Mouse (Mus musculus) macrophage (primary cell): Measurements from ENCODE around the gene Kremen1. TPM values are rescaled to one million over a fixed set of nuclear protein-coding genes. Genes with fewer than 3 reads are reported as not detected.

Source experiments
- H3K27ac ChIP-seq: fragments of 350-480 bp; formaldehyde crosslinking; 2 replicates; pipeline ENCODE4 v1.9.0; 2021
- H3K36me3 ChIP-seq: fragments of 350-480 bp; formaldehyde crosslinking; 2 replicates; pipeline ENCODE4 v1.9.0; 2021; ENCODE audit errors: inconsistent target
- H3K4me3 ChIP-seq: fragments of 350-480 bp; formaldehyde crosslinking; 2 replicates; pipeline ENCODE4 v1.9.0; 2021; ENCODE audit errors: inconsistent target
- H3K79me2 ChIP-seq: fragments of 350-480 bp; formaldehyde crosslinking; 2 replicates; pipeline ENCODE4 v1.9.0; 2021; ENCODE audit errors: inconsistent target
- WGBS: methylation state at CpG from one replicate; pipeline ENCODE4 v1.1.7; 2026; ENCODE audit warnings: inconsistent platforms; ENCODE audit not compliant: missing documents; 5-methylcytosine and 5-hydroxymethylcytosine counted together
- polyA plus RNA-seq: library from polyadenylated mRNA; stranded (reverse); fragments of 250-400 nt; gene quantifications from 3 replicates; pipeline ENCODE4 v1.2.4, GENCODE M21; 2018; ENCODE audit warnings: inconsistent platforms

Kremen1 gene
- polyA plus RNA-seq, 1 experiment from 2014 or later, result 6.3 TPM

DNA sequence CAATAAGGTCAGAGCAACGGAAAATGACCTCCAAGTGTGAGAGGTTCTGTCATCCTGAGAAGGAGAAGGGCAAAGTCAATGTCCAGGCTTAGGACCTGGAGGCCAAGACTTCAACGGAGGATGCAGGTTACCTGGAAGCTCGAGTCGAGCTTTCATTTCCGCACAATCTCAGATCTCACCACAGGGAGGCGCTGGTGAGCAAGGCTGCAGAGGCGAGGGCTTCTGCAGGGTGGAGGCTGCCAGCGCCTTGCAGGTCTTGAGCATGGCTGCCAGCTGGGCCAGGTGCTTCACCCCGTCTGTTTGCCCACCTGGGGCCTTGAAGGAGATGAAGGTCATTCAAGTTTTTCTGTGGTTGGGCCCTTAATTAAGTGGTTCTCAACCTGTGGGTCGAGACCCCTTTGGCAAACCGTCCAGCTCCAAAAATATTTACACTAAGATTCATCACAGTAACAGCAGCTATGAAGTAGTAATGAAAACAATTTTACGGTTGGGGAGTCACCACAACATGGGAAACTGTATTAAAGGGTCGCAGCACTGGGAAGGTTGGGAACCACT lies 79.4 kb downstream of the Kremen1 start:
- Histone ChIP-seq H3K27ac (no peak overlapping the region), H3K36me3 (no peaks in the 10 kb centered on the region), H3K4me3 (no peak overlapping the region), H3K79me2 (no peaks in the 10 kb centered on the region)
- WGBS, result 26% methylated on average over 13 of the region's 13 CpGs

- Histone ChIP-seq H3K27ac (no peak overlapping the region), H3K36me3 (no peaks in the 10 kb centered on the region), H3K79me2 (no peaks in the 10 kb centered on the region), H3K4me3 (no peak overlapping the region)
- 85% methylated on average over 8 of the region's 8 CpGs for WGBS
Measured at GRCm38 (mm10) chr11:5179391-5179790, 82.0 kb downstream of the Kremen1 start.

GRCm38 (mm10) chr11:5177171-5177570 lies 84.2 kb downstream of the Kremen1 start:
- no peaks in the 10 kb centered on the region for H3K36me3 ChIP-seq
- WGBS, result 41% methylated on average over 12 of the region's 12 CpGs
- no peak overlapping the region for H3K4me3 ChIP-seq
- H3K79me2 ChIP-seq, result no peaks in the 10 kb centered on the region
- no peak overlapping the region for H3K27ac ChIP-seq

DNA sequence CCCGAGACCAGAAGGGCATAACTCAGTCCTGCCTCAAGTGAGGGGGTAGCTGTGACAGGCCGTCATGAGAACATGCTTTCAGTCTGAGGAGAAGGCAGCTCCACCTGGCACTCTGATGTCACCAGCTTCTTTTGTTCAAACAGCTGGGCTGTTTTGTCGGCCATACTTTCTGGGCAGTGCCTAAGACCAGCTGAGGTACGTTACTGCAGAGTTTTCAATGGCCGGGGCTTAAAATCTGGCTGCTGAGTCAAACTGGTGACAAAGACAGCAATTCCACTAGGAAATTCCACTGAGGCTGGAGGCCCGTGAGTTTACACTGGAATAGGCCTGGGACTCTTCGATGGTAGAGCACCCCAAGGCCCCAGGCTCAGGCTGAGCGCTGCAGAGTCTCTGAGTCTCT lies 84.7 kb downstream of the Kremen1 start:
- Histone ChIP-seq H3K79me2 (no peaks in the 10 kb centered on the region), H3K36me3 (no peaks in the 10 kb centered on the region), H3K27ac (no peak overlapping the region), H3K4me3 (no peak overlapping the region)
- 88% methylated on average over 8 of the region's 8 CpGs for WGBS

DNA sequence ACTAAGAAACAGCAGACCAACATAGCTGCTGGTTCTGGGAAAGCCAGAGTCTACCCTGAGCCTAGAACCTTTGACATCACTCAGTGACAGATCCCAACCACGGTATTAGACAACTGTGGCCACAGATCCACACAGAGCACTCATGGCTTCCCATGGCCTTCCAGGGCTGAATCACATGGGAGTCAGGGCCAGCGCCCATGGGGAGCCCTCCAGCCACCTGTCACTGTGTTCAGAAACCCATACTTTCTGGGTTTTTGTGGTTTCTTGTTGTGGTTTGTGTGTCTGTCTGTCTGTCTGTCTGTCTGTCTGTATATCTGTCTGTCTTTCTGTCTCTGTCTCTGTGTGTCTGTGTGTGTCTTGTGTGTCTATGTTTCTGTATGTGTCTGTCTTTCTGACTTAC lies 85.5 kb downstream of the Kremen1 start:
- no peaks in the 10 kb centered on the region for H3K36me3 ChIP-seq
- no peaks in the 10 kb centered on the region for H3K79me2 ChIP-seq
- no peak overlapping the region for H3K4me3 ChIP-seq
- H3K27ac ChIP-seq, result no peak overlapping the region
- 71% methylated on average over 2 of the region's 2 CpGs for WGBS

- 94% methylated on average over 7 of the region's 7 CpGs for WGBS
- Histone ChIP-seq H3K36me3 (no peaks in the 10 kb centered on the region), H3K27ac (no peak overlapping the region), H3K4me3 (no peak overlapping the region), H3K79me2 (no peaks in the 10 kb centered on the region)
Measured at GRCm38 (mm10) chr11:5175141-5175540, 86.2 kb downstream of the Kremen1 start.

GRCm38 (mm10) chr11:5172861-5173260 lies 88.5 kb downstream of the Kremen1 start:
- no peak overlapping the region for H3K4me3 ChIP-seq
- H3K79me2 ChIP-seq, result no peaks in the 10 kb centered on the region
- no peak overlapping the region for H3K27ac ChIP-seq
- H3K36me3 ChIP-seq, result no peaks in the 10 kb centered on the region
- 70% methylated on average over 3 of the region's 3 CpGs for WGBS

DNA sequence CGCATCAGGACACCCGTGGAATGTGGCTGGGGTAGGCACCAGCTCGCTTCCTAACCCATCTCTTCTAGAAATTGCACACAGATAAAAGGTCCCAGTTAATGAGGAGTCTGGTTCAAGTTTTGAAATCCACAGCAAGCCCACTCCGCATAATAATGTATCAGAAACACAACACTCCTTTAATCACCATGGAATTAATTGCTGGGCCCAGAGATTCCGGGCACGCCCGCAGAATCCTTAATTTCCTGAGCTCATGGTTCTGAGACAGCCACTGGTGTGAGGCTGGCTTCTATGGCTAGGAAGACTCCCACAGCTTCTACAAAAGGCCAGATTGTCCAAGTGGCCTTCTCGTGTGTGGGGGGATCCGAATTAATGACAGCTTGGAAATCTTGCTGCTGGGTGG lies 94.0 kb downstream of the Kremen1 start:
- Histone ChIP-seq H3K27ac (no peak overlapping the region), H3K79me2 (no peaks in the 10 kb centered on the region), H3K4me3 (no peak overlapping the region), H3K36me3 (no peaks in the 10 kb centered on the region)
- WGBS, result 95% methylated on average over 9 of the region's 9 CpGs

- no peak overlapping the region for H3K27ac ChIP-seq
- H3K79me2 ChIP-seq, result no peaks in the 10 kb centered on the region
- H3K36me3 ChIP-seq, result no peaks in the 10 kb centered on the region
- 96% methylated on average over 5 of the region's 8 CpGs for WGBS
- no peak overlapping the region for H3K4me3 ChIP-seq
Measured at GRCm38 (mm10) chr11:5165471-5165916, 95.9 kb downstream of the Kremen1 start.

GRCm38 (mm10) chr11:5164310-5164709 lies 97.0 kb downstream of the Kremen1 start:
- WGBS, result 55% methylated on average over 8 of the region's 8 CpGs
- Histone ChIP-seq H3K79me2 (no peaks in the 10 kb centered on the region), H3K27ac (no peak overlapping the region), H3K36me3 (no peaks in the 10 kb centered on the region), H3K4me3 (no peak overlapping the region)

DNA sequence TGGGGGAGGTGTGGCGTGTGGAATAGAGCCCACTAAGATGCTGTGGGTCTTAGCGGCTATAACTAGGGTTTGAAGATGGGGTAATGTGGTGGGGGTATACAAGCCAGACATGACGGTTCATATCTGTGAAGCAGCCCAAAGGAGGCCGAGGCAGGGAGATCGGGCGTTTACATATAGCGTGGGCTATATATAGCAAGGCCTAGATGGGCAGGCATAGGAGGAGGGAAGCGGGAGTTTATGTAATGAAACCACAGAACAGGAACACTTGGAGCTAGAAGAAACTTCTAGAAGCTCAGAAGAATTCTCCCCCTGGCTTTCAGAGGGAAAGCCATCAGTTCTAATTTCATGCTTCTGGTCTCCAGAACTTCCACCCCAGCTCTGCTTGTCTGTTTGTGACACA lies 97.9 kb downstream of the Kremen1 start:
- WGBS, result 34% methylated on average over 8 of the region's 8 CpGs

GRCm38 (mm10) chr11:5160722-5161485 lies 100.5 kb downstream of the Kremen1 start:
- H3K79me2 ChIP-seq, result no peaks in the 10 kb centered on the region
- 86% methylated on average over 16 of the region's 17 CpGs for WGBS
- H3K36me3 ChIP-seq, result no peaks in the 10 kb centered on the region
- no peak overlapping the region for H3K27ac ChIP-seq
- H3K4me3 ChIP-seq, result no peak overlapping the region

More for the DNA sequence above, 97.9 kb downstream of the Kremen1 start:
- H3K36me3 ChIP-seq, result no peaks in the 10 kb centered on the region
- no peak overlapping the region for H3K27ac ChIP-seq
- no peak overlapping the region for H3K4me3 ChIP-seq
- no peaks in the 10 kb centered on the region for H3K79me2 ChIP-seq

GRCm38 (mm10) chr11:5158056-5158455 lies 103.3 kb downstream of the Kremen1 start:
- WGBS, result 94% methylated on average over 11 of the region's 11 CpGs
- Histone ChIP-seq H3K36me3 (no peaks in the 10 kb centered on the region), H3K79me2 (no peaks in the 10 kb centered on the region), H3K27ac (no peak overlapping the region), H3K4me3 (no peak overlapping the region)

- Histone ChIP-seq H3K79me2 (no peaks in the 10 kb centered on the region), H3K27ac (no peak overlapping the region), H3K4me3 (no peak overlapping the region), H3K36me3 (no peaks in the 10 kb centered on the region)
- WGBS, result 55% methylated on average over 9 of the region's 10 CpGs
Measured at GRCm38 (mm10) chr11:5154961-5155805, 106.2 kb downstream of the Kremen1 start.
